Mouse (Mus musculus): ENCODE results near the gene Gabrg3.
"Not testable (repeated sequence)": the region's sequence is repeated elsewhere in the genome, so short reads cannot be mapped to it uniquely, and the experiment has no call there.

The Gabrg3 gene

DNA sequence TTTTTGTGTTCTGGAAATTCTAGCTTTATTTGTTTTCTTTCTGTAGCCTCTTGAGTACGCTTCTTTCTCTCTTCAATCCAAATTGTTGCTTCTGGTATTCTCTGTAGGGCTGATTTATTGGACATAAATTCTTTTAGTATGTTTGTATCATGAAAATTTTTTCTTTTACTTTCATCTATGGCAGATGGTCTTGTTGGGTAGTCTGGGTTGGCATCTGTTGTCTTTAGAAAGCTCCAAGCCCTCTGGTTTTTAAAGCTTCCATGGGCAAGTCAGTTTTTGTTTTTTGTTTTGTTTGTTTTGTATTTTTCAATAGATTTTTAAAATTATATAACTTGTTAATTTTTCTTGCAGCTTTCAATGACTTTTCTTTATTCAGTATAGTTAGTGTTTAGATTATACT, 72.0 kb downstream of the Gabrg3 start:
- in situ Hi-C loops (cut with MboI; ENCODE audit: low sequenced_read_pairs) = no loop called here

DNA sequence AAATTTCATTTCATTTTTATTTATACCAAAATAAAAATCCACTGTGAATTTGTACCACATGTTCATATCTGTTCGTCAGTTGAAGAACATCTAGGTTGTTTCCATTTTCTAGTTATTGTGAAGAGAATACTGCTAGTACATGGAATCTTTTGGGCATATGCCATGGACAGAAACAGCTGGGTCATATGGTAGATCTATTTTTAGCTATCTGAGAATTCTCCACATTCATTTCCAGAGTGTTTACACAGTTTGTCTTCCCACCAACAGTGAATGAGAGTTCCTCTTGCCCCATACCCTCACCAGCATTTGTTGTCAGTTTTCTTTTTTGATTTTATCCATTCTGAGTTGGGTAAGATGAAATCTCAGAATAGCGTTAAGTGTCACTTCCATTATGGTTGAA, 75.0 kb downstream of the Gabrg3 start:
- in situ Hi-C loops (cut with MboI; ENCODE audit: low sequenced_read_pairs) = no loop called here

DNA sequence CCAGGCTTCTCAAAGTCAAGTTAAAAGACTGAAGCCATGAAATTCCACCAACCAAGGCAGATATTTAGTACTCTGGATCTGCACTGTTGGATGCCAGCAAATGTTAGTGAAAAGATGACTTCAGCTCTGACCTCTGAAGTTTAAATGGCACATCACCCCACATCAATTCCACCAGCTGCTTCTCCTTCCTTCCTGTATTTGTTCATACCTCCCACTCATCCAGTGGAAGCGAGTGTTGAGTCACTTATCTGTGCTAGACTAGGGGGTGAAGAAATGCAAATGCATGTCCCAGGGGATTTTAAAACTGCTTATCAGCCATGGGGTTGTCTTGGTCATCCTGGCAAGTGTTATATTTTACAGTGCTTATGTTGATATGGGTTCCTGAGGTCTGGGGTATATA, 79.7 kb downstream of the Gabrg3 start:
- in situ Hi-C loops (cut with MboI; ENCODE audit: low sequenced_read_pairs) = no loop called here

GRCm38 (mm10) chr7:57296639-57297038, 90.3 kb downstream of the Gabrg3 start:
- in situ Hi-C loops (cut with MboI; ENCODE audit: low sequenced_read_pairs) = no loop called here

DNA sequence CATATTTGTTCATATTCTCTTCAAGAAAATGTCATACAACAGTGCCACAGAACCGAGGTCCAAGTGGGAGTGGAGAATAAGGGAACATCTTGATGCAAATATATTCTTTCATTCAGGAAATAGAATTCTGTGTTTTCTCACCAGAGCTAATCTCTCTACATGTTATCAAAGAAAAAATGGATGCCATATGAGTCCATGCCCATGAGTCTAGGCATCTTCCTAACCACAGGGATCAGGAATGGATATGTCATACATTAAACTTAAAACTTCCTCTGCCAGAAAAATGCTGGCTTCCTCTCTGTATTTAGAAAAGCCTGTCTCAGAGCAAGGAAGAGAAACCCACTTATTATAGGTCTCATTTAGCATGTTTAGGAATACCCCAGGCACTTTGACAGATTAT, 92.9 kb downstream of the Gabrg3 start:
- in situ Hi-C loops (cut with MboI; ENCODE audit: low sequenced_read_pairs) = no loop called here

DNA sequence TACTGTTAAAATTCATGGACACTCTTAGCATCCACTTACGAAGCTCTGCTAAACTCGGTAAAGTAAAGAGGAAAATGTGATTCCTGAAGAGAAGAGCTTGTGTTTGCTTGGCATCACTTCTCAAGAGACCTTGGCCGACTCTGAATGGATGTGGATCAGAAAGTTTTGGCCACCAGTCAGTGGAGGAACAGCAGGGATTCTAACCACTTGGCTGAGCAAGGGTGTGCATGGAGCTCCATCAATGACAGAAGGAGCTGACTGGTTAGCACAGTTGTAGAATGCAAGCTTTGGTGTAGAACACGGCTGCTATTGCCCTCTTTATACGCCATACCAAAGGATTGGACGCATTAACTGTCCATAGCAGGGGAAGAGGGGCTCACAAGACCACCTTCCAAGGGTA, 93.4 kb downstream of the Gabrg3 start:
- in situ Hi-C loops (cut with MboI; ENCODE audit: low sequenced_read_pairs) = no loop called here

GRCm38 (mm10) chr7:57283186-57283585, 103.8 kb downstream of the Gabrg3 start:
- in situ Hi-C loops (cut with MboI; ENCODE audit: low sequenced_read_pairs) = no loop called here

DNA sequence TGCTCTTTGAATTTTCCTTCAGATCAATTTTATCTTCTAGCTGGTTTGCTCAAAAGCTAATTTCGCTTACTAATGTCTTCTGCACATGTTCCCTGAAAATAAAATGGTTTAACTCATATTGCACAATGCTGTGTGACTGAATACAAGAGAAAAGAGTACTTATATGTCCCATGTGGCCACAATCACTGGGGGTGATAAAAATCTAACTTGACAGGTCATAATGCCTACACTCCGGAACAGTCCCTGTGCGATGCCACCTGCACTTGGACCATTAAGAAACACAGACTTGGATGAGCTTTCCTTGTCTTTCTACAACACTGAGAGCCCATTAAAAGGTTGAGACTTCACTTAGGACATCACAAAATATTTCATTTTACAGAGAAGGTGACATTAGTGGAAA, 108.1 kb downstream of the Gabrg3 start:
- in situ Hi-C loops (cut with MboI; ENCODE audit: low sequenced_read_pairs) = no loop called here

DNA sequence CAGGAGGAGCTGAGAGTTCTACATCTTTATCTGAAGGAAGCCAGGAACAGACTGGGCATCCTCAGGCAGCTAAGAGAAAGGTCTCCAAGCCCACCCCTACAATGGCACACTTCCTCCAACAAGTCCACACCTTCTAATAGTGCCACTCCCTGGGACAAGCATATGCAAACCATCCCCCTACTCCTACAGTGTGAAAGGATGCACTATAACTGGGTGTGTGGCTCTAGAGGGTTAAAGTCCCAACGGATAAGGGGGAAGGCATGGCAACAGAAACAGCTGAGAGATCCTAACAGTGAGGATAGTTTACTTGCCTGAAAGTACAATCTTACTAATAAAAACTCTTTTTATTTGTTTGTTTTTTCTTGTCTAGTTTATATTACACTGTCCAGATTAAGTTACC, 126.8 kb downstream of the Gabrg3 start:
- in situ Hi-C loops (cut with MboI; ENCODE audit: low sequenced_read_pairs) = no loop called here

GRCm38 (mm10) chr7:57258893-57259574, 128.0 kb downstream of the Gabrg3 start:
- in situ Hi-C loops (cut with MboI; ENCODE audit: low sequenced_read_pairs) = no loop called here

- in situ Hi-C loops (cut with MboI; ENCODE audit: low sequenced_read_pairs) = no loop called here
Measured at GRCm38 (mm10) chr7:57243981-57244380, 143.0 kb downstream of the Gabrg3 start.

- in situ Hi-C loops (cut with MboI; ENCODE audit: low sequenced_read_pairs) = no loop called here
Measured at GRCm38 (mm10) chr7:57214119-57214518, 172.9 kb downstream of the Gabrg3 start.

DNA sequence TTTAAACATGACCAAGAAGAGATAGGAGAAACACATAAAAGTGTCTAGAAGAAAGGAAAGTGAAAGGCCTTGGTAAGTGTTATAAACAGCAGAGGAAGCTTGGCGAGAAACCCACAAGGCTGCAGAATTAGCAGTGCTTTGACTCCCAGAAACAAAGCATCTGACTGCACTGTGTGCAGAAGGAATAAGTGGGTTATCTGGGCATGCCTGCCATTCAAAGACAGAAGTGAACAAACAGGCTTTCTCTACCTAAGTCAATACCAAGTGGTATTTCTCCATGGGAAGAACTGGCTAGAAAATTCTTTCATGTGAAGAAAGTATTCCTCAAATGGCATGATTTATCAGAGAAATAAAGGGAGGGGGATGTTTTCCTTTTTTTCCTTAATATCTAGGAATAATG, 201.0 kb downstream of the Gabrg3 start:
- in situ Hi-C loops (cut with MboI; ENCODE audit: low sequenced_read_pairs) = no loop called here

GRCm38 (mm10) chr7:57175891-57176545, 211.0 kb downstream of the Gabrg3 start:
- in situ Hi-C loops (cut with MboI; ENCODE audit: low sequenced_read_pairs) = not testable (repeated sequence)

- in situ Hi-C loops (cut with MboI; ENCODE audit: low sequenced_read_pairs) = no loop called here
Measured at GRCm38 (mm10) chr7:57166931-57167330, 220.1 kb downstream of the Gabrg3 start.

- in situ Hi-C loops (cut with MboI; ENCODE audit: low sequenced_read_pairs) = no loop called here
Measured at GRCm38 (mm10) chr7:57158211-57158610, 228.8 kb downstream of the Gabrg3 start.

DNA sequence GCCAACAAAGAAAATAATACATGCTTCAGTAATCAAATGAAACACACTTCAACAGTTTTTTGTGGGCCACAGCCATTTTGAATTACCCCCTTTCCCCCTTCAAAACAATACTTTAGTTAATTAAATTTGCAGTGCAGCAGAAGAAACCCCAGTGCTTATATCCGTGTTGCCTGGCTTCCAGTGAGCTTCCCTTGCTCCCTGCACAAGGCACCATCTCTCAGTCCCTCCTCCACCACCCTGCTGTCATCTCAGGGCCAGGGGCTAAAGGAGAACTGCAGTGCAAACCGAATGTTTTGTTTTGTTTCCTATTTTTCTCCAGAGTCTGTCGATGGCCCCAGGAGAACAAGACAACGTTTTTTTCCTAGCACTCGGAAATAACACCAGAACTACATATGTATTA, 233.2 kb downstream of the Gabrg3 start:
- in situ Hi-C loops (cut with MboI; ENCODE audit: low sequenced_read_pairs) = no loop called here

GRCm38 (mm10) chr7:57150768-57151167, 236.2 kb downstream of the Gabrg3 start:
- in situ Hi-C loops (cut with MboI; ENCODE audit: low sequenced_read_pairs) = no loop called here

- in situ Hi-C loops (cut with MboI; ENCODE audit: low sequenced_read_pairs) = no loop called here
Measured at GRCm38 (mm10) chr7:57138072-57138704, 248.8 kb downstream of the Gabrg3 start.

- in situ Hi-C loops (cut with MboI; ENCODE audit: low sequenced_read_pairs) = no loop called here
Measured at GRCm38 (mm10) chr7:57133009-57133408, 254.0 kb downstream of the Gabrg3 start.

GRCm38 (mm10) chr7:57132471-57132870, 254.5 kb downstream of the Gabrg3 start:
- in situ Hi-C loops (cut with MboI; ENCODE audit: low sequenced_read_pairs) = no loop called here

DNA sequence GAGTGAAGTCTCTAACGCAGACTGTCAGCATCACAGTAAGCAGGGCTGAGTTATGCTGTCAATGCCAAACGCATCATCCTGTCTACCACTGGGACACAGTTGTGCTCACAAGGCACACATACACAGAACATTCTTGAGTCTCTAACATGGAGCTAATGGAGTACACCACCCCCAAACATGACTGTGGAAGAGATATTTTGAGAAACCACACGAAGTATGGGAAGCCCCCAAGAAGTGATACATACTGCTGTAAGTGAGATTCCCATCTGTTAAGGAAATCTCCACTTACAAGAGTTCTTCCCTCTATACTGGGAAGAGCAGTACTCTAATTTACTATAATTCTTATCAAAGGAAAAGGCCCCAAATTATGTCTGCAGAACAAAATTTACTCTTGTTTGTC, 286.9 kb downstream of the Gabrg3 start:
- in situ Hi-C loops (cut with MboI; ENCODE audit: low sequenced_read_pairs) = no loop called here
